Mouse (Mus musculus) heart, postnatal 0 days (tissue): Measurements from ENCODE around the gene Fcnb.

ENCODE experiments used
- CTCF ChIP-seq: IDR thresholded peaks from 2 replicates; pipeline ENCODE4 v1.5.1; 2016; ENCODE audit warnings: antibody characterized with exemption, control low read depth, low read depth
- EP300 ChIP-seq: IDR thresholded peaks from 2 replicates; pipeline ENCODE4 v1.6.1; 2016; ENCODE audit warnings: antibody characterized with exemption, low read depth

- TF ChIP-seq CTCF (no peak), EP300 (no peak)
Measured at GRCm38 (mm10) chr2:28118518-28119116, 33.9 kb upstream of the Fcnb start.
